In the genomic region with DNA sequence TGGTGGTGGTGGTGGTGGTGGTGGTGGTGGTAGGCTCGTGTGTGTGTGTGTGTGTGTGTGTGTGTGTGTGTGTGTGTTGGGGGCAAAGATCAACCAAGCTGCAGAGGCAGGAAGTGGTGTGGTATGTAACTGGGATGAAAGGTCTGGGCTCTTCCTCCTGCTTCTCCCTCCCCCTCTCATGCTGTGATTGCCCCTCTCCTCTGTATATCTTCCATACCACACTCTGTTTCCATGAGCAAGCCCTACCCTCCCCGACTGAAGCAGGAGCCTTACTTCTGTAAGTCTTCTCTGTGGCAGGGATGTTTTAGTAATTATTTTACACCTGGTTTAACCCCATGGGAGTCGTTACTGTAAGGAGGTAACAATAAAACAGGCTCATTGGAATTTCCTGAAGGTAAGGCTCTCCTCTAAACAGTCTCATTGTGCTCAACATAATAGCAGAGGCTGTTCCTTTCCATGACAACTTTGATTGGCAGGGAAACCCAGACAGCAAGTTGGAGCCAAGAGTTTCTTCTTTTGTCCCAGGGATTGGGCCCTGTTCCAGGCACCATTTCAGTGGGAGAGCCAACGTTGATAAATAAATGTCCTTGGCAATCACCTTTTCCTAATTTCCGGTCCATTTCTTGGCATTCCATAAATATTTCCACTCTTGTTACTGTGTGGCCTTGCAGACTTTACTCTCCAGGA, we compare ENCODE assay signal across 9 mouse cellular contexts.
DNase-seq lines count a peak whose midpoint lies in the region; ATAC-seq lines count a peak whose summit lies in the region.
"Had no signal": no experiment of that assay in that cellular context is flagged by ENCODE, and none has a peak within 500 bp of the region (broad histone marks: within the 10 kb centered on the region; RNA-seq: fewer than 3 reads in every experiment).

No protein-coding gene starts in this region.

- no peaks in the 10 kb centered on the region for H3K36me3 ChIP-seq in megakaryocyte, embryonic 14.5 days (replicated peaks; ENCODE audit: low read length)

- H3K4me3 ChIP-seq in megakaryocyte, embryonic 14.5 days (replicated peaks), result peak overlapping the region; percentile 42

- no peaks in the 10 kb centered on the region for H3K4me1 ChIP-seq in megakaryocyte, embryonic 14.5 days

- H3K27me3 ChIP-seq in megakaryocyte, embryonic 14.5 days (replicated peaks), result no peaks in the 10 kb centered on the region

- H3K9me3 ChIP-seq in megakaryocyte, embryonic 14.5 days, result peaks cover 39% of the 10 kb centered on the region

- no peak for ATAC-seq in megakaryocyte, adult 5-6 weeks (ENCODE audit: poor library complexity, severe bottlenecking)
- ATAC-seq: inflammation-experienced regulatory T-cells, adult 6 months had no signal

- intact Hi-C loops in gastrocnemius, postnatal 14 days (cut with DNase I; ENCODE audit: low total_unique reads), result no loop called here

- peak; percentile 17 for DNase-seq in gastrocnemius, postnatal 14 days
- DNase-seq in gastrocnemius, postnatal 4 days (ENCODE audit: low spot score in 2 of 2), result no peak
- DNase-seq in gastrocnemius, postnatal 25 days, result peak; percentile 37
- DNase-seq in lung, postnatal 25 days (ENCODE audit: low spot score), result peak; percentile 23
- no peak for DNase-seq in T-cell, adult 2 months (ENCODE audit: low spot score)
- DNase-seq in cerebellum, adult 9-11 months, result no peak

Comparison
In these comparisons a context has a peak if more than half of its experiments do, and no peak if none do; other contexts are left out.
1. DNase-seq: peak in gastrocnemius, postnatal 14 days (single experiment), gastrocnemius, postnatal 25 days (single experiment) and lung, postnatal 25 days (single experiment); none in gastrocnemius, postnatal 4 days (0 of 2), T-cell, adult 2 months (single experiment) and cerebellum, adult 9-11 months (single experiment).